Mouse (Mus musculus) neural tube, embryonic 15.5 days (tissue): Measurements from ENCODE around the gene Plekha6. TPM values are rescaled to one million over a fixed set of nuclear protein-coding genes. Genes with fewer than 3 reads are reported as not detected.

Experiments used
- ATAC-seq: fragments of 200-750 bp; cut with Nextera tagmentation; 2 replicates; pipeline ENCODE4 v1.8.0; 2017; ENCODE audit warnings: mild to moderate bottlenecking, moderate TSS enrichment, moderate library complexity; ENCODE audit not compliant: low FRiP score
- H3K27ac ChIP-seq: fragments of 300-500 bp; sonication (generic); replicated peaks from 2 replicates; pipeline ENCODE4 v1.5.1; 2015; ENCODE audit warnings: mild to moderate bottlenecking, inconsistent platforms
- H3K27me3 ChIP-seq: fragments of 300-500 bp; sonication (generic); replicated peaks from 2 replicates; pipeline ENCODE4 v1.6.1; 2015; ENCODE audit warnings: inconsistent platforms
- H3K36me3 ChIP-seq: fragments of 300-500 bp; sonication (generic); 2 replicates; pipeline ENCODE4 v1.6.1; 2015; ENCODE audit warnings: inconsistent platforms
- H3K4me1 ChIP-seq: fragments of 300-500 bp; sonication (generic); 2 replicates; pipeline ENCODE4 v1.6.1; 2015; ENCODE audit warnings: inconsistent platforms
- H3K4me2 ChIP-seq: fragments of 300-500 bp; sonication (generic); 2 replicates; pipeline ENCODE4 v1.6.1; 2015; ENCODE audit warnings: inconsistent platforms, mild to moderate bottlenecking, moderate library complexity
- H3K4me3 ChIP-seq: fragments of 300-500 bp; sonication (generic); replicated peaks from 2 replicates; pipeline ENCODE4 v1.5.1; 2015; ENCODE audit warnings: mild to moderate bottlenecking, inconsistent platforms
- H3K9ac ChIP-seq: fragments of 300-500 bp; sonication (generic); replicated peaks from 2 replicates; pipeline ENCODE4 v1.6.1; 2015; ENCODE audit warnings: mild to moderate bottlenecking, inconsistent platforms
- H3K9me3 ChIP-seq: fragments of 300-500 bp; sonication (generic); replicated peaks from 2 replicates; pipeline ENCODE4 v1.6.1; 2016; ENCODE audit warnings: inconsistent platforms
- WGBS: fragments of 180-500 bp; shearing (Covaris S2); methylation state at CpG from one replicate; pipeline ENCODE4 v1.1.7; 2015; ENCODE audit warnings: mixed read lengths; 5-methylcytosine and 5-hydroxymethylcytosine counted together
- polyA plus RNA-seq: library from polyadenylated mRNA; unstranded; fragments of >200 nt; fragmentation: Nextera tagmentation; extraction: Ambion mirVana; gene quantifications from 2 replicates; pipeline ENCODE4 v1.2.1, GENCODE M21; 2015

Gene Plekha6
- polyA plus RNA-seq, 1 experiment from 2014 or later = 20.5 TPM

- peaks cover 23% of the 10 kb centered on the region for H3K4me1 ChIP-seq
- WGBS = 19% methylated on average over 11 of the region's 11 CpGs
- no peak overlapping the region for H3K4me3 ChIP-seq
- H3K36me3 ChIP-seq = no peaks in the 10 kb centered on the region; the same call in 1 of the 2 replicates
- H3K4me2 ChIP-seq = no peak overlapping the region
- H3K27ac ChIP-seq = no peak overlapping the region
- no peak overlapping the region for H3K9ac ChIP-seq
- H3K27me3 ChIP-seq = no peaks in the 10 kb centered on the region
- no peak for ATAC-seq
- no peaks in the 10 kb centered on the region for H3K9me3 ChIP-seq
Measured at GRCm38 (mm10) chr1:133237670-133238069, 73.7 kb downstream of the Plekha6 start.

GRCm38 (mm10) chr1:133239121-133239812, 75.3 kb downstream of the Plekha6 start:
- H3K27me3 ChIP-seq = no peaks in the 10 kb centered on the region
- H3K27ac ChIP-seq = no peak overlapping the region
- no peak overlapping the region for H3K4me3 ChIP-seq
- peaks cover 23% of the 10 kb centered on the region for H3K4me1 ChIP-seq
- H3K9me3 ChIP-seq = no peaks in the 10 kb centered on the region
- no peak overlapping the region for H3K9ac ChIP-seq
- H3K36me3 ChIP-seq = no peaks in the 10 kb centered on the region; the same call in 1 of the 2 replicates
- H3K4me2 ChIP-seq = no peak overlapping the region
- no peak for ATAC-seq
- whole genome bisulfite sequencing = 65% methylated on average over 6 of the region's 6 CpGs

- H3K4me1 ChIP-seq = peaks cover 27% of the 10 kb centered on the region
- no peaks in the 10 kb centered on the region; the same call in 1 of the 2 replicates for H3K36me3 ChIP-seq
- H3K27me3 ChIP-seq = no peaks in the 10 kb centered on the region
- no peak for ATAC-seq
- WGBS = 63% methylated on average over 6 of the region's 6 CpGs
- no peak overlapping the region for H3K4me3 ChIP-seq
- H3K4me2 ChIP-seq = no peak overlapping the region
- no peaks in the 10 kb centered on the region for H3K9me3 ChIP-seq
- H3K27ac ChIP-seq = no peak overlapping the region
- H3K9ac ChIP-seq = no peak overlapping the region
Measured at GRCm38 (mm10) chr1:133239813-133240160, 75.8 kb downstream of the Plekha6 start.

- 78% methylated on average over 3 of the region's 3 CpGs for whole genome bisulfite sequencing
- H3K9ac ChIP-seq = no peak overlapping the region
- ATAC-seq = no peak
- no peak overlapping the region for H3K4me3 ChIP-seq
- H3K4me2 ChIP-seq = no peak overlapping the region
- peaks cover 38% of the 10 kb centered on the region for H3K4me1 ChIP-seq
- H3K9me3 ChIP-seq = no peaks in the 10 kb centered on the region
- H3K27ac ChIP-seq = no peak overlapping the region
- no peaks in the 10 kb centered on the region for H3K27me3 ChIP-seq
- no peaks in the 10 kb centered on the region; the same call in 1 of the 2 replicates for H3K36me3 ChIP-seq
Measured at GRCm38 (mm10) chr1:133240881-133241280, 76.9 kb downstream of the Plekha6 start.

- no peaks in the 10 kb centered on the region for H3K36me3 ChIP-seq
- WGBS = 78% methylated on average over 7 of the region's 7 CpGs
- H3K27me3 ChIP-seq = no peaks in the 10 kb centered on the region
- H3K9ac ChIP-seq = no peak overlapping the region
- no peak overlapping the region for H3K4me2 ChIP-seq
- H3K27ac ChIP-seq = 0 out of 2 replicates have a peak overlapping the region, but pooled peaks have one; percentile 23
- ATAC-seq = no peak
- H3K4me3 ChIP-seq = no peak overlapping the region
- no peaks in the 10 kb centered on the region for H3K9me3 ChIP-seq
- peaks cover 41% of the 10 kb centered on the region for H3K4me1 ChIP-seq
Measured at GRCm38 (mm10) chr1:133244668-133245067, 80.7 kb downstream of the Plekha6 start.

GRCm38 (mm10) chr1:133245690-133246619, 81.9 kb downstream of the Plekha6 start:
- no peaks in the 10 kb centered on the region for H3K9me3 ChIP-seq
- H3K9ac ChIP-seq = 0 out of 2 replicates have a peak overlapping the region, but pooled peaks have one; percentile 20
- H3K4me2 ChIP-seq = peak overlapping the region; percentile 1
- ATAC-seq = no peak
- peaks cover 43% of the 10 kb centered on the region for H3K4me1 ChIP-seq
- H3K4me3 ChIP-seq = no peak overlapping the region
- 15% methylated on average over 12 of the region's 12 CpGs for WGBS
- no peaks in the 10 kb centered on the region for H3K36me3 ChIP-seq
- H3K27me3 ChIP-seq = no peaks in the 10 kb centered on the region
- peak overlapping the region; percentile 48; the same call in 1 of the 2 replicates for H3K27ac ChIP-seq

- ATAC-seq = no peak
- H3K4me3 ChIP-seq = no peak overlapping the region
- H3K9ac ChIP-seq = no peak overlapping the region
- no peak overlapping the region for H3K27ac ChIP-seq
- H3K4me2 ChIP-seq = 0 out of 2 replicates have a peak overlapping the region, but pooled peaks have one; percentile 15
- H3K9me3 ChIP-seq = no peaks in the 10 kb centered on the region
- no peaks in the 10 kb centered on the region for H3K27me3 ChIP-seq
- WGBS = 71% methylated on average over 5 of the region's 5 CpGs
- H3K4me1 ChIP-seq = peaks cover 51% of the 10 kb centered on the region
- H3K36me3 ChIP-seq = no peaks in the 10 kb centered on the region
Measured at GRCm38 (mm10) chr1:133247189-133247588, 83.2 kb downstream of the Plekha6 start.

- Histone ChIP-seq H3K4me3 (no peak overlapping the region), H3K36me3 (no peaks in the 10 kb centered on the region), H3K4me1 (peaks cover 72% of the 10 kb centered on the region), H3K9me3 (no peaks in the 10 kb centered on the region), H3K27me3 (no peaks in the 10 kb centered on the region), H3K27ac (no peak overlapping the region), H3K4me2 (no peak overlapping the region), H3K9ac (no peak overlapping the region)
- no peak for ATAC-seq
- WGBS = 69% methylated on average over 6 of the region's 6 CpGs
Measured at GRCm38 (mm10) chr1:133250761-133251160, 86.8 kb downstream of the Plekha6 start.

GRCm38 (mm10) chr1:133251625-133252034, 87.6 kb downstream of the Plekha6 start:
- no peak for ATAC-seq
- Histone ChIP-seq H3K27me3 (no peaks in the 10 kb centered on the region), H3K27ac (peak overlapping the region; percentile 37; the same call in 1 of the 2 replicates), H3K9me3 (no peaks in the 10 kb centered on the region), H3K4me2 (no peak overlapping the region), H3K4me3 (no peak overlapping the region), H3K36me3 (no peaks in the 10 kb centered on the region), H3K4me1 (peaks cover 72% of the 10 kb centered on the region), H3K9ac (no peak overlapping the region)
- WGBS = 20% methylated on average over 5 of the region's 5 CpGs

- no peak overlapping the region for H3K27ac ChIP-seq
- no peak overlapping the region for H3K9ac ChIP-seq
- no peak overlapping the region for H3K4me3 ChIP-seq
- WGBS = 87% methylated on average over 3 of the region's 3 CpGs
- H3K36me3 ChIP-seq = no peaks in the 10 kb centered on the region
- H3K27me3 ChIP-seq = no peaks in the 10 kb centered on the region
- H3K4me1 ChIP-seq = peaks cover 69% of the 10 kb centered on the region
- H3K9me3 ChIP-seq = no peaks in the 10 kb centered on the region
- ATAC-seq = no peak
- H3K4me2 ChIP-seq = no peak overlapping the region
Measured at GRCm38 (mm10) chr1:133252251-133252650, 88.2 kb downstream of the Plekha6 start.

GRCm38 (mm10) chr1:133252801-133253531, 89.0 kb downstream of the Plekha6 start:
- 62% methylated on average over 10 of the region's 10 CpGs for WGBS
- Histone ChIP-seq H3K4me2 (no peak overlapping the region), H3K4me1 (peaks cover 66% of the 10 kb centered on the region), H3K9ac (no peak overlapping the region), H3K27me3 (no peaks in the 10 kb centered on the region), H3K9me3 (no peaks in the 10 kb centered on the region), H3K4me3 (no peak overlapping the region), H3K27ac (0 out of 2 replicates have a peak overlapping the region, but pooled peaks have one; percentile 13), H3K36me3 (no peaks in the 10 kb centered on the region)
- ATAC-seq = no peak
